Mouse (Mus musculus) embryo, embryonic 9.5 days (tissue): ENCODE results near the gene Bglap2.
A peak's percentile ranks its signal among the peaks of the same experiment; 100 is the strongest.
"Not testable (repeated sequence)": the region's sequence is repeated elsewhere in the genome, so short reads cannot be mapped to it uniquely, and the experiment has no call there.

Experiments
- DNase-seq: peaks from one replicate; pipeline ENCODE4 v3.0.0-alpha.2; 2017; ENCODE audit errors: extremely low spot score

Gene Bglap2

DNA sequence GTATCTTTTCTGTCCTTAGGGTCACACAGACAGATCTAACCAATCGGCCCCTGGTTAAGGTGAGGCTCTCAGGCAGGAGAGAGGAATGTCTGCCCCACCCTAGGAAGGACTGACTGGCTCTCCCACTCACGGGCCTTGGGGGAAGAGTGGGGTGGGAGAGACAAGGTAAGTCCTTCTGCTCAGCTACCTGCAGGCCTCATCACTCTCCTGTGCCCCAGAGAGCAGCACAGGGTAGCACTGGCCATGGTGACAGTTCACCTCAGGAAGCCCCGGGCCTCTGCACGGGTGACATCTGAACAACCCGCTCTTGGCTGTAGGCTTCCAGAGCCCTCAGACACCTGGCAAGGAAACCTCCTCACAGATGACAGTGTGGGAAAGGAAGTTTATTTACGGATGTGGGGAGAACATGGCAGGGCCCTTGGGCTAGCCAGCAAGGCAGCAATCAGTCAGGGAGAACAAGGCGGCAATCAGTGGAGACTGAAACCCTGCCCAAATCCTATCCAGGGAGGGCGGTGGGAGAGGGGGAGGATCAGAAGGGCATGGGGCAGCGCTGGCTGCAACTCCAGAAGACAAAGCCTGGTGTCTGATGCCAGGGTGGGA is 15.4 kb upstream of the Bglap2 start:
- no peak for DNase-seq

DNA sequence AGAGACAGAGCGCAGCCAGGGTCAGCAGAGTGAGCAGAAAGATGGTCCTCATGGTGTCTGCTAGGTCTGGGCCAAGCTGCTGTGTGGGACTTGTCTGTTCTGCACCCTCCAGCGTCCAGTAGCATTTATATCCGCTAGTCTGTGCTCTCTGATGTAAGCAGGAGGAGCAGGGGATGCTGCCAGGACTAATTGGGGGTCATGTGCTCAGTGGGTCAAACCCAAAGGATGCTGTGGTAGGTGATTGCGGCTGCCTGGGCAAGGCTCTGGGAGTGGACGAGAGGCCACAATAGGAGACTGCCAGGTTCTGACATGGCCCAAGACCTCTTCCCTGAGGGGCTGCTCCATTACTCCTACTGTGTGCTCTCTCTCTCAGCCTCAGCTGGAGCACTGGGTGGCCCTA is 5.9 kb upstream of the Bglap2 start, which contains the start of gene Bglap:
Bglap (minus strand) TSS at position 101 of the 400 bp plus-strand sequence.
- DNase-seq, result no peak

DNA sequence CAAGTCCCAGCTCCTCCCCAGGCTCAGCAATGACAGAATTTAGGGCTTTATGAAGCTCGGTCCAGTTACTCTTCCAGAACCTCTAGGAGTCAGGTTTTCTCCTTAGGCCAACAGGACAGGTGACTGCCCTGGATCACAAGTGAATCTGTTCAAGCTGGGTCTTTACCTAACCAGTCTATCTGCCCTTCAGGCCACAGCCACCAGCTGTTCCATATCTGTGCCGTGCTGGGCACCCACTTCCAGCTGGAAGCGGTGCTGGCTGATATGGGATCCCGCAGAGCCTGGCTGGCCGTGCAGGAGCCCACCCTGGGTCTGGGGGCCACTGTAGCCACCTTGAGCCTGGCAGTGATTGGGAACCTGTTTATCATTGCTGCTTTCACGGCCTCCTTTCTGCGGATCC is 3.9 kb upstream of the Bglap2 start:
- not testable (repeated sequence) for DNase-seq

DNA sequence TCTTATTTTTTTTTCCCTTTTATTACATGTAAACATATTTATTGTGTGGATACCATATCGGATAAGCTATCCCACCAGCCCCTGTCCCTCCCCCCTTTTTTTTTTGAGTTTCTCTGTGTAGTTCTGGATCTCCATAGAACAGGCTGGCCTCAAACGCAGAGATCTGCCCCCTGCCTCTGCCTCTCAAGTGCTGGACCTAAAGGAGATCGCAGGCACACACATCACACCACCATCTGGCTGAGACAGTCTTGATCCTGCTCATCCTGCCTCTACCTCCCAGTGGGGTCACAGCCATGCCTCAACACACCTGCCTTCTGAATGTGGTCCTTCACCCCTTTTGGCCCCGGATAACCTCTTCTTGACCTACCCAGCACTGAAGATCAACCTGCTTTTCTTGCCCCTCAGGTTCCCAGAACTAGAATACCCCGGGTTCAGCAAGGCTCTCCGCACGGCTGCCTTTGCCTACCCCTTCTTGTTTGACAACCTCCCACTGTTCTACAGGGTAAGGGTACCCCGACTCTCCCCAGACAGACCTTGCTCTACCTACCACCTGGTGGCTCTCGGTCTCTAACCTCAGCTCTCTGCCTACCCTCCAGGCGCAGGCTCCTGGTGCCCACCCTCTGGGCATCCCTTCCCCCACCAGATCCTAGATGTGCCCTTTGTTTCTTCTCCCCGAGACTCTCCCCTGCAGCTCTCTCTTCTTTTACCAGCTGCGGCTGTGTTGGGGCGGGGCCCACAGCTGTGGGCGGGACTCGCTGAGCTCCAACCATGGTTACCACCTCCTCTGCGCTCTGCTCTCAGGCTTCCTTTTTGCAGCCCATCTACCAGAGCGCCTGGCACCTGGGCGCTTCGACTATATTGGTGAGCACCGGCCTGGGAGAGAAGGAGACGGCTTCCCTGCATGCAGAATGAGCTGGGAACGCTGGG is 3.2 kb upstream of the Bglap2 start:
- peak; percentile 66 for DNase-seq

DNA sequence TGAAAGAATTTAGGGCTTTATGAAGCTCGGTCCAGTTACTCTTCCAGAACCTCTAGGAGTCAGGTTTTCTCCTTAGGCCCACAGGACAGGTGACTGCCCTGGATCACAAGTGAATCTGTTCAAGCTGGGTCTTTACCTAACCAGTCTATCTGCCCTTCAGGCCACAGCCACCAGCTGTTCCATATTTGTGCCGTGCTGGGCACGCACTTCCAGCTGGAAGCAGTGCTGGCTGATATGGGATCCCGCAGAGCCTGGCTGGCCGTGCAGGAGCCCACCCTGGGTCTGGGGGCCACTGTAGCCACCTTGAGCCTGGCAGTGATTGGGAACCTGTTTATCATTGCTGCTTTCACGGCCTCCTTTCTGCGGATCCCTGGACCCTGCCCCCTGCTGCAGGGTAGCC is 1.9 kb downstream of the Bglap2 start:
- DNase-seq, result not testable (repeated sequence)

DNA sequence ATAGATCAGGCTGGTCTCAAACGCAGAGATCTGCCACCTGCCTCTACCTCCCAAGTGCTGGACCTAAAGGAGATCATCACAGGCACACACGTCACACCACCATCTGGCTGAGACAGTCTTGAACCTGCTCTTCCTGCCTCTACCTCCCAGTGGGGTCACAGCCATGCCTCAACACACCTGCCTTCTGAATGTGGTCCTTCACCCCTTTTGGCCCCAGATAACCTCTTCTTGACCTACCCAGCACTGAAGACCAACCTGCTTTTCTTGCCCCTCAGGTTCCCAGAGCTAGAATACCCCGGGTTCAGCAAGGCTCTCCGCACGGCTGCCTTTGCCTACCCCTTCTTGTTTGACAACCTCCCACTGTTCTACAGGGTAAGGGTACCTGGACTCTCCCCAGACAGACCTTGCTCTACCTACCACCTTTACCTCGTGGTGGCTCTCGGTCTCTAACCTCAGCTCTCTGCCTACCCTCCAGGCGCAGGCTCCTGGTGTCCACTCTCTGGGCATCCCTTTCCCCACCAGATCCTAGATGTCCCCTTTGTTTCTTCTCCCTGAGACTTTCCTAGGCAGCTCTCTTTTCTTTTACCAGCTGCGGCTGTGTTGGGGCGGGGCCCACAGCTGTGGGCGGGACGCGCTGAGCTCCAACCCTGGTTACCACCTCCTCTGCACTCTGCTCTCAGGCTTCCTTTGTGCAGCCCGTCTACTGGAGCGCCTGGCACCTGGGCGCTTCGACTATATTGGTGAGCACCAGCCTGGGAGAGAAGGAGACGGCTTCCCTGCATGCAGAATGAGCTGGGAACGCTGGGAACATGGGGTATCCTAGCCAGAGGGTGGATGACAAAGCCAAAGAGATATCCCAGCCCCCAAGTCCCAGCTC is 2.5 kb downstream of the Bglap2 start:
- peak; percentile 57 for DNase-seq

DNA sequence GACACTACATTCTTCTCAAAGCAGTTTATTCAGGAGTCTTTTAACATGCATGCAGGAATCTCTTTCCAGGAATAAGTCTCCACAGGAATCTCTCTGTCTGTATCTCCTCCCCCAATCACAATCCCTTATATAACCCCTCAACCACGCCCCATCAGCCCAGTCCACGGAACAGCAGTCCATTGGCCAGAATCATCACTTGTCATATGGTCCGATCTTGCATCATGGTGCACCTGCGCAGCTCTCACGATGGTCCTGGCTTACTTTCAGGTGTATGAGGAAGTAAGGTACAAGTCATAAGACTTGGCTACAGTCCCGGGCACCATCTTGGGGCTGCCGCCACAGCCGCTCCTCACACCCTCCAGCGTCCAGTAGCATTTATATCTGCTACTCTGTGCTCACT is 5.9 kb downstream of the Bglap2 start, which contains the start of gene Bglap3:
Bglap3 (minus strand) TSS at position 101 of the 400 bp plus-strand sequence.
- not testable (repeated sequence) for DNase-seq

DNA sequence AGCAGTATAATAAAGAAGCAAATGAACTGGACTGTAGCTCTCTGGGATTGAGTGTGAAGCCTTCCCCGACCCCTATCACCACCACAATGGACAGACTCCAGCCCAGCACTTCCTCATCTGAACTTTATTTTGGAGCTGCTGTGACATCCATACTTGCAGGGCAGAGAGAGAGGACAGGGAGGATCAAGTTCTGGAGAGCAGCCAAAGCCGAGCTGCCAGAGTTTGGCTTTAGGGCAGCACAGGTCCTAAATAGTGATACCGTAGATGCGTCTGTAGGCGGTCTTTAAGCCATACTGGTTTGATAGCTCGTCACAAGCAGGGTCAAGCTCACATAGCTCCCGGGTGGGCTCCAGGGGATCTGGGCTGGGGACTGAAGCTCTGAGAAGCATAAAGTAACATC is 10.0 kb downstream of the Bglap2 start:
- DNase-seq, result not testable (repeated sequence)

DNA sequence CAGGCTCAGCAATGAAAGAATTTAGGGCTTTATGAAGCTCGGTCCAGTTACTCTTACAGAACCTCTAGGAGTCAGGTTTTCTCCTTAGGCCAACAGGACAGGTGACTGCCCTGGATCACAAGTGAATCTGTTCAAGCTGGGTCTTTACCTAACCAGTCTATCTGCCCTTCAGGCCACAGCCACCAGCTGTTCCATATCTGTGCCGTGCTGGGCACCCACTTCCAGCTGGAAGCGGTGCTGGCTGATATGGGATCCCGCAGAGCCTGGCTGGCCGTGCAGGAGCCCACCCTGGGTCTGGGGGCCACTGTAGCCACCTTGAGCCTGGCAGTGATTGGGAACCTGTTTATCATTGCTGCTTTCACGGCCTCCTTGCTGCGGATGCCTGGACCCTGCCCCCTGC is 11.0 kb downstream of the Bglap2 start:
- not testable (repeated sequence) for DNase-seq

DNA sequence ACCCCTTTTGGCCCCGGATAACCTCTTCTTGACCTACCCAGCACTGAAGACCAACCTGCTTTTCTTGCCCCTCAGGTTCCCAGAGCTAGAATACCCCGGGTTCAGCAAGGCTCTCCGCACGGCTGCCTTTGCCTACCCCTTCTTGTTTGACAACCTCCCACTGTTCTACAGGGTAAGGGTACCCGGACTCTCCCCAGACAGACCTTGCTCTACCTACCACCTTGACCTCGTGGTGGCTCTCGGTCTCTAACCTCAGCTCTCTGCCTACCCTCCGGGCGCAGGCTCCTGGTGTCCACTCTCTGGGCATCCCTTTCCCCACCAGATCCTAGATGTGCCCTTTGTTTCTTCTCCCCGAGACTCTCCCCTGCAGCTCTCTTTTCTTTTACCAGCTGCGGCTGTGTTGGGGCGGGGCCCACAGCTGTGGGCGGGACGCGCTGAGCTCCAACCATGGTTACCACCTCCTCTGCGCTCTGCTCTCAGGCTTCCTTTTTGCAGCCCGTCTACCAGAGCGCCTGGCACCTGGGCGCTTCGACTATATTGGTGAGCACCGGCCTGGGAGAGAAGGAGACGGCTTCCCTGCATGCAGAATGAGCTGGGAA is 11.6 kb downstream of the Bglap2 start:
- DNase-seq, result peak; percentile 15

DNA sequence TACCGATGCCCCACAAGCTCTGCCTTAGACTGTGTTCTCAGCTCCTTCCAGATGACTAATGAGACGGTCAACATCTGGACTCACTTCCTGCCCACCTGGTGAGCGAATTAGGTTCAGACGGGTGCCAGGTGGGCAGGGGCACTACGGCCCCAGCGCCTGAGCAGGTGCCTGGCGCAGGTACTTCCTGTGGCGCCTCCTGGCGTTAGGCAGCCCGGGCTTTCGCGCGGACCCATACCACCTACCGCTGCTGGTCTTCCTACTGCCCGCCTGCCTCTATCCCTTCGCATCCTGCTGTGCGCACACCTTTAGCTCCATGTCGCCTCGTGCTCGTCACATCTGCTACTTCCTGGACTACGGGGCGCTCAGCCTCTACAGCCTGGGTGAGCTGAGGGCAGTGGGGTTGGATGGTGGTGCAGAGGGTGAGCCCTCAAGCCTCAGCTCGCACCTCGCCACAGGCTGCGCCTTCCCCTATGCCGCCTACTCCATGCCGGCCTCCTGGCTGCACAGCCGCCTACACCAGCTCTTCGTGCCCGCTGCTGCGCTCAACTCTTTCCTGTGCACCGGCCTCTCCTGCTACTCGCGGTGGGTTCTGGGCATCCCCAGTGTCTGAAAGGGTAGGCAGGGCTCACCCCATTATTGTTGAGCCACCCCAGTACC is 12.7 kb downstream of the Bglap2 start:
- no peak for DNase-seq

DNA sequence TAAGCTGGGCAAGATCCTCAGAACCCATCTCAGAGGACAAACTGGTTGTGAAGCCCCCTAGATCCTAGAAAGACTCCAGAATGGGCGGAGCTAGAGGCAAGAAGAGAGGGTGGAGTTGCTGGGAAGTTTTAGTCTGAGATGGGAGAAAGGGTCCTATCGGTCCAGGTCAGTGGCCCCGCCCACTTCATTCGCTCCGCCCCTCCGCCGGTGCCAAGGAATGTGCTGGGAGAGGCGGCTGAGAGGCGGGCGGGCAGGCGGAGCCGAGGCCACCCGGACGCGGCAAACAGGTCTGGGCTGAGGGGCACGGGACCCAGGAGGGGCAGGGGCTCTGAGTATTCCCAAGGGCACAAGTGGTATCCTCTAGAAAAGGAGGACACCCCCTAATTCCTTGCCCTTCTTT is 14.2 kb downstream of the Bglap2 start, which contains the start of gene Paqr6:
Paqr6 (plus strand) TSS at position 248 of the 400 bp plus-strand sequence.
- peak; percentile 76 for DNase-seq

DNA sequence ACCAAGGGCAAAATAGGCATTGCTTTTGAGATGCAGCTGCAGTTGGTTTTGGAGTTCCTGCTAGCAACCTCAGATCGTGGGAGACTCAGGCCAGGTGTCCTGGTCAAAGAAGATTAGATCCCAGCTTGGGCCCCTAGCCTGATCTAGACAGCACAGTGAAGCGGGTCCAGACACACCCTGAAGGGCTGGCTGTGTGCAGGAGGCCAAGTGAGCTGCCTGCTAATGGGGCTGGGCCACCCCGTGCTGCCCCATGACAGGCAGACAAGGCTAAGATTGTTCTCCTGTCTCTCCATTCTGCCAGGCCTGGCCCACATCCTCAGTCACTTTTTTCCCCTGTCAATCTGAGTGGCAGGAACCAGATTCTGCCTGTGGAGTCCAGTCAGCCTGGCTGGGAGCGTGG is 14.8 kb downstream of the Bglap2 start:
- DNase-seq, result no peak

DNA sequence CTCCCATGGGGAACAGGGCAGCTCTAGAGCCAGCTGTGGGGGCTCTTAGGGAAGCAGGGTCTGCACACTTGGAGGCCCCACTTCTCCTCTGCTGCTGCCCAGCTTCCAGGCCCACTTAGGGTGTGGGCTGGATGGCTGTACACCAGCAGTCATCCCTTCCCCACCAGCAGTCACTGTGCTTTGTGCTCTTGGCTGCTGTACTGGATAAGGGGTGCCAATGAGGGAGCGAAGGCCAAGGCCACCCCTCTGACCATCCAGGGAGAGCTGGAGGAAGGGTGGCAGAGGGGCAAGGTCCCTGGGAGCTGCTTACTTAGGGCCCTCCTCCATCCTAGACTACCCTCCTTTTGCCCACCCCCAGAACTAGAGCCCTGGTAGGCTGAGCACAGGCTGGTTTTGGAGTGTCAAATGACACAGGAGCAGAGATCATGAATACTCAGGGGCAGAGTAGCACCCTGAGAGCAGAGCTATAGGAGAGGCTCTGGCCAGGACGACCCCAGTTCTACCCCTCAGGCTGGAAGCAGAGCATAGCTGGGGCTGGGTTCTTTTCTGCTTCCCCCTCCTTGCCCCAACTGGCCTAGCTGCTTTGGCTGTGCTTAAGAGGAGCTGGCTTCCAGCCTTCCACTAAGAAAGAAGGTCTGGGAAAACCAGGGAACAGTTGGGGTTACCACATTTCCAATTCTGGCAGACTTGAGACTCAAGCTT is 16.7 kb downstream of the Bglap2 start:
- no peak for DNase-seq

DNA sequence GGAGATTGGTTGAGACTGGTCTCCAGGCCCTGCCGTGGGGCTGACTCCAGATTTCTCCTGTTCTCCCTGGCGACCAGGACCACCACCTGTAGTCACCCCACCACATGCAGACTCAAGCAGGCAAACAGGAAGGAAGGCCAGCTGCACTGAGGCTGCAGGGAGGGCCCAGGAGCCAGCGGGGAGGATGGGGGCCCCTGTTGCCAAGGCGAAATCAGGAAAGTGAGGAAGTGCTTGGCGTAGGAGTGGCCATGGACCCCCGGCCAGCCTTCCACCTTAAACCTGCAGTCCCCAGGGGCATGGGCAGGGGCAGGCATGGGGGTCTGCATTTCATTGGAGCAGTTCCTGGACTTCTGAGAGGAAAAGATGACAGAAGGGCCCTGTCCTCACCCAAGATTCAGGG is 17.4 kb downstream of the Bglap2 start:
- DNase-seq, result no peak

DNA sequence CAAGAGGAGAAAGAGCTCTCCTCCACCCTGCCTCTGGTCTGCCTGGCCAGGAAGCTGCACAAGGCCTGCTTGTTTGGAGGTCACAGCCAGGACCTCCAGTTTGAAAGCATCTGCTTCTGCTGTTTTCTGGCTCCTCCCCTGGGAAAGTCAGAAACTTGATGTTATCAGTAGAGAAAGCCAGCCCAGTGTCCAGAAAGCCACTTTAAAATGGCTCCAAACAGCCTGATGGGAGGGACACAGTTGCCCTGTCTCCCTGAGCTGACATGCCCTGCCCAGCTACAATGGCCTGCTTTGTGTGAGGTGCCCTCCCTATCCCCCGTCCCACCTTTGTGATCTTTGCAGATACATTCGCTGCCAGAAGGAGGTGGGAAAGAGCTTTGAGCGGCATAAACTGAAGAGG is 18.5 kb downstream of the Bglap2 start:
- no peak for DNase-seq

DNA sequence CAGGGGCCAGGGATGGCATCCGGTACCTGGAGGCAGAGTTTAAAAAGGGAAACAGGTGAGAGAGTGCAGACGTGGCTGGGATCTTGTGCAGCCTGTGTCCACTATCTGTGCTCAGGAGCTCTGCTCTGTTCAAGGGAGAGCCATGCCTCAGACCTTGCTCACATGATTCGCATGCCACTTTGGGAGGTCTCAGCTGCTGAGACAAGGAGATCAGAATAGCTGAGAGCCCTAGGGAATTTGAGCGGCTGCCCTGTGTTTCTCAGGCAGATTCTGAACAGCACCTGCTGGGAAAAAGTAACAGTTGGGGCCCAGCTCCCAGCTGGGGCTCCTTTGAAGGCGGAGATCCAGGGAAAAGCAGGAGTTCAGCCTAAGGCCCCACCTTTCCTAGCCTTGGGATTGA is 18.9 kb downstream of the Bglap2 start:
- no peak for DNase-seq

DNA sequence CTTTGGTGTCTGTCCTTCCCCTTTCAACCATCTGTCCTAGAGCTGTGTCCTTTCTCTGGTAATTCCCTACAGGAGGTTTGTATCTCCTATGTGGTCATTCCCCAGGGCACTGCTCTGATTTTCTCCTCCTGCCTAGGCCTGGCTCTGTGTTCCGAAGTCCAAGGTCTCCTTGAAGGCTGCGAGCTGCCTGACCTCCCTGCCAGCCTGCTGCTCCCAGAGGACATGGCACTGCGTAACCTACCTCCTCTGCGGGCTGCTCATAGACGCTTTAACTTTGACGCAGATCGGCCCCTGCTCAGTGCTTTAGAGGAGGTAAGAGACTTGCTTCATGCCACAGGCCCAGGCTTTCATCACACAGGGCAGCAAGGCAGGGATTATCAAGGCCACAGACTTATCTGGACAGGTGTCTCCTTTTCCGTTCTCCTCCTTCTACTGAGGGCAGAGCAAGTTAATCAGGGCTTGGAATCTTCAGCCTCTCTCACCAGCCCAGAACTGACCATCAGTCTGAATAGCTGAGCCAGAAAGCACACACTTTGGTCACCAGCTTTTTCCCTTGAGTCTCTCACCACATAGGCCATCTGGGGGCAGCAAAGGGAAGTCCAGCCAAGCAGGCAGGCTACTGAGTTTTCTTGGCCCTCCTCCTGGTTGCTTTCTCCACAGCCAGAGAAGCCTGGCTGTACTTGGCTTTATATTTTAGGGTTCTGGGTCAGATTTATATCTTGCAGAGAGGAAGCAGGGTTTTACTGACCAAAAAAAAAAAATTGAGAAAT is 23.9 kb downstream of the Bglap2 start:
- no peak for DNase-seq

DNA sequence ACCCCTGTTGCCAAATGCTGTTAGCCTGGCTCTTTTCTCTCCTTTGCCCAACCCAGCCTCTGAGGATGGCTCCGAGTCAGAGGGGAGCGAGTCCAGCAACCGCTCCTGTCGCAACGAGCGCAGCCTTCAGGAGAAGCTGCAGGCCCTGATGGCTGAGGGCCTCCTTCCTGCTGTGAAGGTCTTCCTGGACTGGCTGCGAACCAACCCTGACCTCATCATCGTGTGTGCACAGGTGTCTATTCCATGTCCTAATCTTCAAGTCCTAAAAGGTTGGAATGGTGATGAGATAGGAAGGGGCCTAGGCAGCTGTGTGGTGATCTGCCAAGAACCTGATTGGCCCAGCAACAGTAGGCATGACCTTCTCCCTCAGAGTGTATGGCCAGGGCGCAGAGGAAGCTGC is 25.6 kb downstream of the Bglap2 start:
- no peak for DNase-seq

DNA sequence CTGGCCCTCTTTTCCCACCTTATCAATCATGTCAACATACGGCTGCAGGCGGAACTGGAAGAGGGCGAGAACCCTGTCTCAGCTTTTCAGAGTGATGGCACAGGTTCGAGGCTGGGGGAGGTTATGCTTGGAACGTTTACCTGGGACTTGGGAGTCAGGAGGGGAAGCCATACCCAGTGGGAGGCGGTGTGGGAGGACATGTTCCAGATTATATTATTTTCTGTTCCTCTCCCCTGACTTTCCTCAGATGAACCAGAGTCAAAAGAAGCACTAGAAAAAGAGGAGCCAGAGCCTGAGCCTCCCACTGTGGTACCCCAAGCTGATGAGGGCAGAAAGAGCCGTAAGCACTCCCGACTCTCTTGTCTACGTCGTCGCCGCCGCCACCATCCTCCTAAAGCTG is 27.8 kb downstream of the Bglap2 start:
- no peak for DNase-seq
